Mouse (Mus musculus): ENCODE data around the gene Mipol1. TPM values are rescaled to one million over a fixed set of nuclear protein-coding genes. Genes with fewer than 3 reads are reported as not detected.

The Mipol1 gene
- 10 to 100 TPM in 1 of 2 experiments, 1 to 10 TPM in 1; 4.2 to 12.7 TPM for polyA plus RNA-seq (2017; shearing (Covaris generic))

DNA sequence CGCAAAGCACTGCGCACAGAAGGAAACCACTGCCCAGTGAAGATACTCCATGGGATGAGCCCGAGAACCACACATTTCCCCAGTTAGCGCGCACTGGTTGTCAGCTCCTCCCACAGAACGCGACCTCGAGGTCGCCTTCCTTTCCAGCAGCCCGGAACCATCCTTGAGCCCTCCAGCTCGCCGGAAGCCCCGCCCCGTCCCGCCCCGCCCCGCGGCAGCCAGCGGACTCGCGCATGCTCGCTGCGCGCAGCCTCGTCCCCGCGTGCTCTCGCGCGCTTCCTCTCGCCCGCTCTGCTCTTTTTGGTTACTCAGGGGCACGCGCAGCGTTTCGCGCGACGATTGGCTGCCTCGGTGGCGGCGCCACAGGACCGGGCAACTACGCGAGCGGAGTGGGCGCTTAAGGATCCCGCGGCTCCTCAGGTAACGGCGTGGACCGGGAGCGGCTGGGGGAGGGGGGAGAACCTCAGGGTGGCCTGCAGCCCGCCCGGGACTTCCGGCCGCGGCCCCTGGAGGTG is at the start of gene Mipol1, which contains the start of gene Prps1l3:
Mipol1 (plus strand) TSS at position 236 of the 515 bp plus-strand sequence.
Prps1l3 (plus strand) TSS at position 221 of the 515 bp plus-strand sequence.

DNA sequence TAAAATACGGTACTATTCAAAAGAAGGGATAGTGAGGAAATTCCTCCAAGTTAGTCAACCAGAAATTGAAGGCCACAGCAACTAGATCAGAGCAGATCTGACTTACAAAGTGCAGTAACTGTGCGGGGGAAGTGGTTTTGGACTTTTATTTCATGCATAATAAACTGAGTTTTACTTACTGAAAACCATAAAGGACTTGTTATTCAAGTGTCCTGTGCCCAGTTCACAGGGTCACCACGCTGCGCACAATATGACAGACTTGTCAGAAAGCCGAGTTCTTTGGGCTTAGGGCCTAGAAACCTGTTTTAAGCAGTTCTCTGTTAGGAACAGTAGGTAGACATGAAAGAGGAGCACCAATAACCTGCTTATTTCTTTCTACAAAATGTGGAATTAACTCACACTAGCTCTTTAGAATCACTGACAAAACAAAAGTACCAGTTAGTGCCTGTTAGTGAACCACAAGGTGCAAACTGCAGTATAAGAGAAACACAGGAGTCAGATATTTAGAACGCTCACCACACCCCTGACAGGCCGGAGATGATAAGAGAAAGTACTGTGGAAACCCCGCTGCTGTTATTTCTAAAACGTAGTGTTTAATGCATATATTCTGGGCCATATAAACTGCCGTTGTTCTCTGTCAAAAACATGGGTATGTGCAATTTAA is 32.7 kb upstream of the Mipol1 start, which contains the start of gene Slc25a21:
Slc25a21 (minus strand) TSS at position 110 of the 664 bp plus-strand sequence.

Other genes starting within 250 kb of the Mipol1 start
- gene Slc25a21, start 33.0 kb upstream of the Mipol1 start, polyA plus RNA-seq (2017; shearing (Covaris generic)) = under 1 TPM; 0.62 to 0.97 TPM
- gene Prps1l3, start within 50 bp of the Mipol1 start, polyA plus RNA-seq (2017; shearing (Covaris generic)) = 10 to 100 TPM; 58.2 to 58.4 TPM

All from activated CD4-positive, CD25-positive, alpha-beta regulatory T cell (primary cell).